Mouse (Mus musculus) megakaryocyte, embryonic 14.5 days (primary cell): Measurements from ENCODE around the gene Pacrg.

Experiments
- FLI1 ChIP-seq: IDR thresholded peaks from 2 replicates; pipeline ENCODE4 v1.6.1; 2012; ENCODE audit warnings: low read length, inconsistent platforms, mixed read lengths
- GATA1 ChIP-seq: IDR thresholded peaks from 3 replicates; pipeline ENCODE4 v1.6.1; 2012; ENCODE audit warnings: mixed read lengths, low read length, inconsistent platforms, borderline replicate concordance

- TF ChIP-seq GATA1 (no peak), FLI1 (no peak)
These were observed 206.3 kb downstream of the Pacrg start for GRCm38 (mm10) chr17:10633769-10634168.
